Mouse (Mus musculus) G1E (cell line): ENCODE data around the gene Nr2f2.

Experiments
- CTCF ChIP-seq: IDR thresholded peaks from 2 replicates; pipeline ENCODE4 v1.5.1; 2012; ENCODE audit warnings: low read depth, low read length, inconsistent platforms, mixed read lengths
- GATA1 ChIP-seq: IDR thresholded peaks from 2 replicates; pipeline ENCODE4 v1.6.1; 2012; ENCODE audit warnings: borderline replicate concordance, low read length, inconsistent platforms, mixed read lengths

- no peak for TF ChIP-seq GATA1
- no peak for TF ChIP-seq CTCF
These were observed 14.4 kb upstream of the Nr2f2 start for GRCm38 (mm10) chr7:70380943-70381342.
